Mouse (Mus musculus): ENCODE measurements around the gene Sorbs2.

The Sorbs2 gene

GRCm38 (mm10) chr8:45677114-45677853, 169.7 kb downstream of the Sorbs2 start:
- DNase-seq (ENCODE audit: extremely low spot score, low spot score), result no peak

- no peak for DNase-seq (ENCODE audit: extremely low spot score, low spot score)
Measured at GRCm38 (mm10) chr8:45677854-45678241, 170.3 kb downstream of the Sorbs2 start.

- DNase-seq (ENCODE audit: extremely low spot score, low spot score), result no peak
Measured at GRCm38 (mm10) chr8:45681171-45681570, 173.6 kb downstream of the Sorbs2 start.

GRCm38 (mm10) chr8:45682845-45683383, 175.3 kb downstream of the Sorbs2 start:
- no peak for DNase-seq (ENCODE audit: extremely low spot score, low spot score)

- no peak for DNase-seq (ENCODE audit: extremely low spot score, low spot score)
Measured at GRCm38 (mm10) chr8:45687942-45688695, 180.5 kb downstream of the Sorbs2 start.

GRCm38 (mm10) chr8:45689611-45690207, 182.1 kb downstream of the Sorbs2 start:
- no peak for DNase-seq (ENCODE audit: extremely low spot score, low spot score)

- no peak for DNase-seq (ENCODE audit: extremely low spot score, low spot score)
Measured at GRCm38 (mm10) chr8:45700100-45700499, 192.5 kb downstream of the Sorbs2 start.

GRCm38 (mm10) chr8:45703700-45704101, 196.1 kb downstream of the Sorbs2 start:
- DNase-seq (ENCODE audit: extremely low spot score, low spot score), result no peak

GRCm38 (mm10) chr8:45709098-45709497, 201.5 kb downstream of the Sorbs2 start:
- no peak for DNase-seq (ENCODE audit: extremely low spot score, low spot score)

- no peak for DNase-seq (ENCODE audit: extremely low spot score, low spot score)
Measured at GRCm38 (mm10) chr8:45709734-45710133, 202.1 kb downstream of the Sorbs2 start.

- no peak for DNase-seq (ENCODE audit: extremely low spot score, low spot score)
Measured at GRCm38 (mm10) chr8:45712610-45713009, 205.0 kb downstream of the Sorbs2 start.

- no peak for DNase-seq (ENCODE audit: extremely low spot score, low spot score)
Measured at GRCm38 (mm10) chr8:45714806-45715205, 207.2 kb downstream of the Sorbs2 start.

GRCm38 (mm10) chr8:45715330-45716027, 207.9 kb downstream of the Sorbs2 start:
- no peak for DNase-seq (ENCODE audit: extremely low spot score, low spot score)

GRCm38 (mm10) chr8:45719776-45720175, 212.2 kb downstream of the Sorbs2 start:
- no peak for DNase-seq (ENCODE audit: extremely low spot score, low spot score)

GRCm38 (mm10) chr8:45724204-45724603, 216.6 kb downstream of the Sorbs2 start:
- no peak for DNase-seq (ENCODE audit: extremely low spot score, low spot score)

GRCm38 (mm10) chr8:45725321-45725720, 217.7 kb downstream of the Sorbs2 start:
- DNase-seq (ENCODE audit: extremely low spot score, low spot score), result no peak

- no peak for DNase-seq (ENCODE audit: extremely low spot score, low spot score)
Measured at GRCm38 (mm10) chr8:45729850-45730382, 222.3 kb downstream of the Sorbs2 start.

GRCm38 (mm10) chr8:45730795-45731194, 223.2 kb downstream of the Sorbs2 start:
- no peak for DNase-seq (ENCODE audit: extremely low spot score, low spot score)

GRCm38 (mm10) chr8:45734071-45734470, 226.5 kb downstream of the Sorbs2 start:
- DNase-seq (ENCODE audit: extremely low spot score, low spot score), result no peak

- no peak for DNase-seq (ENCODE audit: extremely low spot score, low spot score)
Measured at GRCm38 (mm10) chr8:45737266-45737665, 229.7 kb downstream of the Sorbs2 start.

GRCm38 (mm10) chr8:45743326-45743725, 235.7 kb downstream of the Sorbs2 start:
- DNase-seq (ENCODE audit: extremely low spot score, low spot score), result no peak
